Mouse (Mus musculus): Measurements from ENCODE around the gene Cyfip2. TPM values are rescaled to one million over a fixed set of nuclear protein-coding genes. Genes with fewer than 3 reads are reported as not detected.

The Cyfip2 gene
- polyA plus RNA-seq, 1 experiment from 2014 or later = 3.4 TPM

DNA sequence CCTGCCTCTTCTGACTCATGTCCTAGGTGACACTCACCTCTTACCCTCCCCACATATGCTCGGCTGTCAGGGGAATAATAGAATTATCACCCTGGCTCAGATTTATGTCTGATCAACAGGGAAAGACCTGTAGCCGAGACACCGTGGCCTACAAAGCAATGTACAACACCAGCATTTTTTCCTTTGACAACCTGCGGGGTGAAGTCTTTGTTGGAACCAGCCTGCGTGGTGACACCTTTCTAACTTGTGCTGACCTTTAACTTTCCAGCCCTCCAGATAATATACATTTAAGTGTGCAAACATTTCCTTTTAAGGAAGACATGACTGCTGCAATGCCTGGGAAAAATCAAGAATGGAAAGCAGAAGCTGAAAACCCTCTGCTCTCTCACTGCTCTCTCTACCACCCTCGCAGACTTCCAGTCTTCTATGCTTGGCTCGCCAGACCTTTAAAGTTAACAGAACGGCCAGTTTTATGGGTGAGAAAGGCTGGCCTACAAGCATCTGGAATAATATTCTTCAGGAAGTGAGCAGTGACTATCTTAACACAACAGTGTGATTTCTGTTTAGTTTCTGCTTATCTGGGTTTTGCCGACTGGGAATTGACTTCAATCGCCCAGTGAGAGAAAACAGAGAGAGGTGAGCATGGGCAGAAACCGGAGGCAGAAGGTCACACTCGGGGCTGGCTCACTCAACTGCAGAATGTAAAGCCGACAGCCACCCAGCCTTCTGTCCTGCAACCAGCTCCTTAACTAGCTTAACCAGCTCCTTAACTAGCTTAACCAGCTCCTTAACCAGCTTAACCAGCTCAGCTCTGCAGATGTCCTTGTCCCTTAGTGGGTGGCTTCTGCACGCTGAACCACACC lies 98.1 kb downstream of the Cyfip2 start:
- peaks cover 7% of the 10 kb centered on the region; the same call in 1 of the 2 replicates for H3K4me1 ChIP-seq (ENCODE audit: insufficient read depth, low read depth, low read length)
- H3K27ac ChIP-seq (ENCODE audit: low read length) = peak overlapping the region; percentile 70
- ATAC-seq (no peak; the same call in 1 of the 2 replicates), DNase-seq (ENCODE audit: low spot score) (peak; percentile 16)
- no peak overlapping the region for H3K4me3 ChIP-seq (ENCODE audit: low read depth, low read length)
- H3K27me3 ChIP-seq (replicated peaks; ENCODE audit: insufficient read depth, low read length) = no peaks in the 10 kb centered on the region
- H3K36me3 ChIP-seq (ENCODE audit: insufficient read depth, low read length) = no peaks in the 10 kb centered on the region
- TF ChIP-seq CTCF (IDR thresholded peaks at IDR 0.05) = no peak
- no peak for TF ChIP-seq EP300 (IDR thresholded peaks at IDR 0.05)
- 24% methylated on average over 14 of the region's 14 CpGs for WGBS
- H3K4me2 ChIP-seq (replicated peaks; ENCODE audit: low read depth, low read length) = no peak overlapping the region
- no peaks in the 10 kb centered on the region for H3K9me3 ChIP-seq (ENCODE audit: low read length)
- no peak overlapping the region for H3K9ac ChIP-seq (replicated peaks; ENCODE audit: low read depth)

GRCm38 (mm10) chr11:46213844-46214243 lies 98.8 kb downstream of the Cyfip2 start:
- no peaks in the 10 kb centered on the region for H3K9me3 ChIP-seq (ENCODE audit: low read length)
- no peak overlapping the region for H3K4me2 ChIP-seq (replicated peaks; ENCODE audit: low read depth, low read length)
- DNase-seq (ENCODE audit: low spot score) (peak; percentile 88), ATAC-seq (peak; percentile 91)
- peak overlapping the region; percentile 70 for H3K27ac ChIP-seq (ENCODE audit: low read length)
- H3K4me3 ChIP-seq (ENCODE audit: low read depth, low read length) = no peak overlapping the region
- H3K4me1 ChIP-seq (ENCODE audit: insufficient read depth, low read depth, low read length) = peaks cover 7% of the 10 kb centered on the region; the same call in 1 of the 2 replicates
- 18% methylated on average over 5 of the region's 5 CpGs for WGBS
- TF ChIP-seq CTCF (IDR thresholded peaks at IDR 0.05) (no peak), EP300 (IDR thresholded peaks at IDR 0.05) (no peak)
- H3K27me3 ChIP-seq (replicated peaks; ENCODE audit: insufficient read depth, low read length) = no peaks in the 10 kb centered on the region
- no peaks in the 10 kb centered on the region for H3K36me3 ChIP-seq (ENCODE audit: insufficient read depth, low read length)
- H3K9ac ChIP-seq (replicated peaks; ENCODE audit: low read depth) = no peak overlapping the region

DNA sequence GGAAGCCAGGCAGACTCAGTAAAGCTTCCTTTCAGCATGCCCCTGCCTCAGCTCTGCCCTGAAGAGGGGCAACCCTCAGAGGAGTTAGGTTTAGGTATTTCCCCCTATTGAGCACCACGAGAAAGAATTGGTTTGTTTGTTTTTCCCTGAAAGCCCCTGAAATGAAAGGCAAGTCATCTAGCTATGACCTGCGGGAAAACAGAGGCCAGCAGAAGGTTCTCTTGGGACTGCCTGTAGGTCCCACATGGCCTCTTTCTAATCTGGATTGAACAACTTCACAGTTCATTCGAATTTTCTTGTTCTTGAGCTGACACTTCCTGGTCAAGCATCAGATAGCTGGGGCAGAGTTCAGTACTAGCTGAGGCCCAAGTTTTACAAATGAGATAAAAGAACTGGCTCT lies 100.8 kb downstream of the Cyfip2 start:
- Histone ChIP-seq H3K36me3 (ENCODE audit: insufficient read depth, low read length) (no peaks in the 10 kb centered on the region), H3K9me3 (ENCODE audit: low read length) (no peaks in the 10 kb centered on the region), H3K9ac (replicated peaks; ENCODE audit: low read depth) (no peak overlapping the region), H3K4me3 (ENCODE audit: low read depth, low read length) (no peak overlapping the region), H3K27ac (ENCODE audit: low read length) (no peak overlapping the region), H3K27me3 (replicated peaks; ENCODE audit: insufficient read depth, low read length) (no peaks in the 10 kb centered on the region), H3K4me2 (replicated peaks; ENCODE audit: low read depth, low read length) (no peak overlapping the region), H3K4me1 (ENCODE audit: insufficient read depth, low read depth, low read length) (peaks cover 7% of the 10 kb centered on the region; the same call in 1 of the 2 replicates)
- no peak for ATAC-seq
- no peak for DNase-seq (ENCODE audit: low spot score)
- 28% methylated on average over 3 of the region's 3 CpGs for WGBS
- TF ChIP-seq CTCF (IDR thresholded peaks at IDR 0.05) = no peak
- TF ChIP-seq EP300 (IDR thresholded peaks at IDR 0.05) = no peak

GRCm38 (mm10) chr11:46209884-46210283 lies 102.8 kb downstream of the Cyfip2 start:
- no peak overlapping the region for H3K9ac ChIP-seq (replicated peaks; ENCODE audit: low read depth)
- H3K4me2 ChIP-seq (replicated peaks; ENCODE audit: low read depth, low read length) = no peak overlapping the region
- H3K4me3 ChIP-seq (ENCODE audit: low read depth, low read length) = no peak overlapping the region
- H3K27me3 ChIP-seq (replicated peaks; ENCODE audit: insufficient read depth, low read length) = no peaks in the 10 kb centered on the region
- no peaks in the 10 kb centered on the region for H3K36me3 ChIP-seq (ENCODE audit: insufficient read depth, low read length)
- ATAC-seq = no peak
- TF ChIP-seq CTCF (IDR thresholded peaks at IDR 0.05) = no peak
- TF ChIP-seq EP300 (IDR thresholded peaks at IDR 0.05) = no peak
- no peaks in the 10 kb centered on the region for H3K9me3 ChIP-seq (ENCODE audit: low read length)
- DNase-seq (ENCODE audit: low spot score) = no peak
- no peak overlapping the region for H3K27ac ChIP-seq (ENCODE audit: low read length)
- peaks cover 4% of the 10 kb centered on the region; the same call in 1 of the 2 replicates for H3K4me1 ChIP-seq (ENCODE audit: insufficient read depth, low read depth, low read length)
- WGBS = 73% methylated on average over 2 of the region's 2 CpGs

- H3K4me1 ChIP-seq (ENCODE audit: insufficient read depth, low read depth, low read length) = 0 out of 2 replicates have a peak, but pooled peaks cover 5% of the 10 kb centered on the region
- H3K27ac ChIP-seq (ENCODE audit: low read length) = no peak overlapping the region
- ATAC-seq (peak; percentile 53), DNase-seq (ENCODE audit: low spot score) (peak; percentile 10)
- no peak overlapping the region for H3K4me3 ChIP-seq (ENCODE audit: low read depth, low read length)
- H3K36me3 ChIP-seq (ENCODE audit: insufficient read depth, low read length) = no peaks in the 10 kb centered on the region
- no peak overlapping the region for H3K4me2 ChIP-seq (replicated peaks; ENCODE audit: low read depth, low read length)
- no peaks in the 10 kb centered on the region for H3K9me3 ChIP-seq (ENCODE audit: low read length)
- no peak overlapping the region for H3K9ac ChIP-seq (replicated peaks; ENCODE audit: low read depth)
- H3K27me3 ChIP-seq (replicated peaks; ENCODE audit: insufficient read depth, low read length) = no peaks in the 10 kb centered on the region
- no peak for TF ChIP-seq EP300 (IDR thresholded peaks at IDR 0.05)
- no peak for TF ChIP-seq CTCF (IDR thresholded peaks at IDR 0.05)
- WGBS = 30% methylated on average over 17 of the region's 17 CpGs
Observed at GRCm38 (mm10) chr11:46205639-46206409, 106.8 kb downstream of the Cyfip2 start.

DNA sequence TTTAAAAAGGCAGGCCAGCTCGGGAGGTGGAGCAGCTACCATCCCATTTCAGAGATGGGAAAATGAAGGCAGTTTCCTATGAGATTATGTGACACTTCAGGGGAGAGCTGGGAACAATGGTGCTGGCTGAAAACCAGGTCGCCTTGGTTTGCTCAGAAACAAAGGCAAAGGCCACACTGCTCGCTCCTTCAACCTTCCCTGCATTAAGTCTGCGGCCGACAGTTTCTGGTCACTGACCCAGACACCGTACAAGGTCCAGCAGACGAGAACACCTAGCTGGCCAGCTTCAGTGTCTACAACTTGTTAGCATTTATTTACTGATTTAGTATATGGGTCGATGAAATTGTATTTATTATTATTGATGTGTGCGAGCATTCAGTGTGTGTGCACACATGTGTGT lies 107.8 kb downstream of the Cyfip2 start:
- 89% methylated on average over 9 of the region's 9 CpGs for WGBS
- no peak overlapping the region for H3K27ac ChIP-seq (ENCODE audit: low read length)

More for the DNA sequence above, 107.8 kb downstream of the Cyfip2 start:
- ATAC-seq (no peak), DNase-seq (ENCODE audit: low spot score) (no peak)
- TF ChIP-seq CTCF (IDR thresholded peaks at IDR 0.05) (no peak), EP300 (IDR thresholded peaks at IDR 0.05) (no peak)
- no peaks in the 10 kb centered on the region for H3K36me3 ChIP-seq (ENCODE audit: insufficient read depth, low read length)
- no peak overlapping the region for H3K9ac ChIP-seq (replicated peaks; ENCODE audit: low read depth)
- H3K27me3 ChIP-seq (replicated peaks; ENCODE audit: insufficient read depth, low read length) = no peaks in the 10 kb centered on the region
- no peaks in the 10 kb centered on the region for H3K9me3 ChIP-seq (ENCODE audit: low read length)
- no peak overlapping the region for H3K4me3 ChIP-seq (ENCODE audit: low read depth, low read length)
- H3K4me1 ChIP-seq (ENCODE audit: insufficient read depth, low read depth, low read length) = 0 out of 2 replicates have a peak, but pooled peaks cover 5% of the 10 kb centered on the region
- H3K4me2 ChIP-seq (replicated peaks; ENCODE audit: low read depth, low read length) = no peak overlapping the region
